Mouse (Mus musculus) midbrain, embryonic 11.5 days (tissue): ENCODE measurements at regions not wholly inside any gene's neighbourhood (a gene's known extent, or its start where the extent isn't known, plus 50 kb on each side); places are given as distances from the start of the nearest gene placed in this dataset.

ENCODE experiments used
- ATAC-seq: fragments of 200-750 bp; cut with Nextera tagmentation; 2 replicates; pipeline ENCODE4 v1.8.0; 2017; ENCODE audit warnings: moderate TSS enrichment, moderate library complexity; ENCODE audit not compliant: low FRiP score
- DNase-seq: peaks from one replicate; pipeline ENCODE4 v3.0.0; 2015; ENCODE audit warnings: low spot score; ENCODE audit errors: missing footprints
- H3K27ac ChIP-seq: fragments of 300-500 bp; sonication (generic); 2 replicates; pipeline ENCODE4 v1.5.1; 2014; ENCODE audit warnings: low read depth, low read length
- H3K27me3 ChIP-seq: fragments of 300-500 bp; sonication (generic); 2 replicates; pipeline ENCODE4 v1.6.1; 2014; ENCODE audit warnings: mild to moderate bottlenecking, low read length, moderate library complexity, mixed read lengths; ENCODE audit not compliant: control insufficient read depth, insufficient read depth
- H3K36me3 ChIP-seq: fragments of 300-500 bp; sonication (generic); 2 replicates; pipeline ENCODE4 v1.6.1; 2014; ENCODE audit warnings: mild to moderate bottlenecking, low read length, moderate library complexity, mixed read lengths; ENCODE audit not compliant: control insufficient read depth, insufficient read depth
- H3K4me1 ChIP-seq: fragments of 300-500 bp; sonication (generic); 2 replicates; pipeline ENCODE4 v1.6.1; 2014; ENCODE audit warnings: low read length; ENCODE audit not compliant: control insufficient read depth, insufficient read depth
- H3K4me2 ChIP-seq: fragments of 300-500 bp; sonication (generic); 2 replicates; pipeline ENCODE4 v1.6.1; 2014; ENCODE audit warnings: mild to moderate bottlenecking, moderate library complexity
- H3K4me3 ChIP-seq: fragments of 300-500 bp; sonication (generic); 2 replicates; pipeline ENCODE4 v1.5.1; 2014; ENCODE audit warnings: low read depth, low read length
- H3K9ac ChIP-seq: fragments of 300-500 bp; sonication (generic); 2 replicates; pipeline ENCODE4 v1.6.1; 2014; ENCODE audit warnings: low read length
- H3K9me3 ChIP-seq: fragments of 300-500 bp; sonication (generic); 2 replicates; pipeline ENCODE4 v1.6.1; 2016; ENCODE audit warnings: low read length; ENCODE audit not compliant: control insufficient read depth
- WGBS: fragments of 180-500 bp; shearing (Covaris S2); extraction: QIAGEN DNeasy Blood & Tissue Kit; methylation state at CpG from one replicate; pipeline ENCODE4 v1.1.7; 2014; 5-methylcytosine and 5-hydroxymethylcytosine counted together

- Histone ChIP-seq H3K4me1 (no peaks in the 10 kb centered on the region), H3K9ac (no peak overlapping the region), H3K4me3 (no peak overlapping the region), H3K4me2 (no peak overlapping the region), H3K27ac (no peak overlapping the region), H3K9me3 (no peaks in the 10 kb centered on the region; the same call in 1 of the 2 replicates), H3K27me3 (no peaks in the 10 kb centered on the region), H3K36me3 (no peaks in the 10 kb centered on the region)
- ATAC-seq (no peak), DNase-seq (no peak)
- 80% methylated on average over 3 of the region's 3 CpGs for WGBS
Measured at GRCm38 (mm10) chr3:19902226-19902625, 54.6 kb upstream of the Cp start.

- no peaks in the 10 kb centered on the region; the same call in 1 of the 2 replicates for H3K9me3 ChIP-seq
- H3K27me3 ChIP-seq, result no peaks in the 10 kb centered on the region
- H3K27ac ChIP-seq, result no peak overlapping the region
- DNase-seq, result peak; percentile 87
- 30% methylated on average over 5 of the region's 5 CpGs for WGBS
- H3K9ac ChIP-seq, result no peak overlapping the region
- no peaks in the 10 kb centered on the region for H3K36me3 ChIP-seq
- peak; percentile 87 for ATAC-seq
- H3K4me3 ChIP-seq, result no peak overlapping the region
- H3K4me1 ChIP-seq, result no peaks in the 10 kb centered on the region
- H3K4me2 ChIP-seq, result no peak overlapping the region
Measured at GRCm38 (mm10) chr3:19904446-19905275, 52.2 kb upstream of the Cp start.
